Mouse (Mus musculus) testis, adult 2 months (tissue): ENCODE data around the gene Klhl18. TPM values are rescaled to one million over a fixed set of nuclear protein-coding genes. Genes with fewer than 3 reads are reported as not detected.
"Not testable (repeated sequence)": the region's sequence is repeated elsewhere in the genome, so short reads cannot be mapped to it uniquely, and the experiment has no call there.

Experiments
- H3K27ac ChIP-seq: fragments of 200-500 bp; 2 replicates; pipeline ENCODE4 v1.5.1; 2012; ENCODE audit warnings: low read depth, low read length; ENCODE audit not compliant: control insufficient read depth, insufficient read depth
- H3K27me3 ChIP-seq: fragments of 200-500 bp; 2 replicates; pipeline ENCODE4 v1.6.1; 2012; ENCODE audit warnings: mild to moderate bottlenecking, low read length, moderate library complexity; ENCODE audit not compliant: control insufficient read depth, insufficient read depth
- H3K36me3 ChIP-seq: fragments of 200-500 bp; 2 replicates; pipeline ENCODE4 v1.6.1; 2012; ENCODE audit warnings: mild to moderate bottlenecking, low read length; ENCODE audit not compliant: control insufficient read depth, insufficient read depth
- H3K4me1 ChIP-seq: fragments of 200-500 bp; 2 replicates; pipeline ENCODE4 v1.6.1; 2012; ENCODE audit warnings: low read length; ENCODE audit not compliant: control insufficient read depth, insufficient read depth
- H3K4me3 ChIP-seq: fragments of 200-500 bp; 2 replicates; pipeline ENCODE4 v1.5.1; 2012; ENCODE audit warnings: low read depth, mild to moderate bottlenecking, low read length, moderate library complexity, mixed read lengths; ENCODE audit not compliant: control insufficient read depth
- CTCF ChIP-seq: fragments of 200-500 bp; IDR thresholded peaks from 2 replicates; pipeline ENCODE4 v1.5.1; 2012; ENCODE audit warnings: low read depth, mild to moderate bottlenecking, inconsistent platforms, low read length, moderate library complexity; ENCODE audit not compliant: control insufficient read depth, insufficient read depth, insufficient replicate concordance
- POLR2A ChIP-seq: fragments of 200-500 bp; IDR thresholded peaks from 2 replicates; pipeline ENCODE4 v1.6.1; 2012; ENCODE audit warnings: low read depth, mild to moderate bottlenecking, inconsistent platforms, low read length, moderate library complexity; ENCODE audit not compliant: control insufficient read depth
- polyA plus RNA-seq: library from polyadenylated mRNA; depleted of rRNA; stranded (reverse); fragments of >200 nt; gene quantifications from 2 replicates; pipeline ENCODE4 v1.2.3, GENCODE M21; 2012

Gene Klhl18
- polyA plus RNA-seq, 1 experiment: 11.5 TPM

GRCm38 (mm10) chr9:110419511-110420112, 56.9 kb downstream of the Klhl18 start, which contains the start of gene Ngp:
Gene Ngp (plus strand): TSS chr9:110419747.
- H3K36me3 ChIP-seq: no peaks in the 10 kb centered on the region
- no peak within 1 kb of the TSS for H3K4me3 ChIP-seq
- no peak within 1 kb of the TSS for H3K27ac ChIP-seq
- no peaks in the 10 kb centered on the region for H3K4me1 ChIP-seq
- TF ChIP-seq CTCF: no peak
- TF ChIP-seq POLR2A: no peak
- no peaks in the 10 kb centered on the region for H3K27me3 ChIP-seq

GRCm38 (mm10) chr9:110413785-110414184, 62.7 kb downstream of the Klhl18 start:
- no peaks in the 10 kb centered on the region; the same call in none of the 2 replicates for H3K4me1 ChIP-seq
- H3K27ac ChIP-seq: no peak overlapping the region
- no peaks in the 10 kb centered on the region for H3K27me3 ChIP-seq
- no peak for TF ChIP-seq POLR2A
- peak; percentile 34; the same call in 1 of the 2 replicates for TF ChIP-seq CTCF
- H3K4me3 ChIP-seq: no peak overlapping the region
- no peaks in the 10 kb centered on the region for H3K36me3 ChIP-seq

GRCm38 (mm10) chr9:110412926-110413325, 63.6 kb downstream of the Klhl18 start:
- TF ChIP-seq CTCF (no peak), POLR2A (no peak)
- H3K4me1 ChIP-seq: peaks cover 2% of the 10 kb centered on the region
- H3K27ac ChIP-seq: no peak overlapping the region
- H3K4me3 ChIP-seq: no peak overlapping the region
- no peaks in the 10 kb centered on the region for H3K27me3 ChIP-seq
- H3K36me3 ChIP-seq: no peaks in the 10 kb centered on the region

GRCm38 (mm10) chr9:110410908-110411887, 65.3 kb downstream of the Klhl18 start:
- no peak for TF ChIP-seq POLR2A
- peak; percentile 69; the same call in 1 of the 2 replicates for TF ChIP-seq CTCF

GRCm38 (mm10) chr9:110408099-110408773, 68.3 kb downstream of the Klhl18 start, which contains the start of gene Ptpn23:
Gene Ptpn23 (minus strand): TSS chr9:110408213.
- Histone ChIP-seq H3K4me1 (peaks cover 8% of the 10 kb centered on the region), H3K36me3 (no peaks in the 10 kb centered on the region), H3K27ac (peak within 1 kb of the TSS; percentile 91), H3K4me3 (peak within 1 kb of the TSS; percentile 96), H3K27me3 (no peaks in the 10 kb centered on the region)
- TF ChIP-seq CTCF: no peak
- peak; percentile 81 for TF ChIP-seq POLR2A

More at GRCm38 (mm10) chr9:110410908-110411887, 65.3 kb downstream of the Klhl18 start:
- no peaks in the 10 kb centered on the region for H3K36me3 ChIP-seq
- no peaks in the 10 kb centered on the region for H3K27me3 ChIP-seq
- no peak overlapping the region for H3K4me3 ChIP-seq
- no peak overlapping the region for H3K27ac ChIP-seq
- H3K4me1 ChIP-seq: peaks cover 8% of the 10 kb centered on the region

- Histone ChIP-seq H3K27me3 (no peaks in the 10 kb centered on the region), H3K4me1 (peaks cover 8% of the 10 kb centered on the region), H3K4me3 (peak overlapping the region; percentile 96), H3K36me3 (no peaks in the 10 kb centered on the region), H3K27ac (peak overlapping the region; percentile 81)
- no peak for TF ChIP-seq CTCF
Measured at GRCm38 (mm10) chr9:110407311-110408098, 69.0 kb downstream of the Klhl18 start.

- not testable (repeated sequence) for H3K4me1 ChIP-seq, H3K27ac ChIP-seq, H3K27me3 ChIP-seq, H3K4me3 ChIP-seq, H3K36me3 ChIP-seq
Measured at GRCm38 (mm10) chr9:110403240-110403639, 73.3 kb downstream of the Klhl18 start.
